Mouse (Mus musculus): ENCODE measurements around the gene Ror1.

Ror1 gene

DNA sequence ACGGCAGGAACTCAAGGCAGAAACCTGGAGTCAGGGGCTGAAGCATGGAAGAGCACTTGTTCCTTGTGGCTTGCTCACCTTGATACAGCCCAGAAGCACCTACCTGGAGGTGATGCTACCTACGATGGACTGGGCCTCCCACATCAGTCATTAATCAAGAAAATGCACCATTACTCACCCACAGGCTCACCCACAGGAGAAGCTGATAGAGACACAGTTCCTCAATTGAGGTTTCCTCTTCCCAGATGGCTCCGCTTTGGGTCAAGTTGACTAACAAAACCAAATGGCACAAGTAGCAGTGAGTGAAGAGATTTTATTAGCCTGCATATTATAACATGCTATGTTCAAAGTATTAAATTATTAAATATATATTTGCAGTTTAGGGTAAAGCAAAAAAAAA, 392.9 kb downstream of the Ror1 start:
- DNase-seq (ENCODE audit: low read depth, low spot score) = no peak

Measured in mesoderm, embryonic 11.5 days (tissue).